Mouse (Mus musculus) megakaryocyte-erythroid progenitor cell, adult 5-6 weeks (primary cell): ENCODE measurements around the gene C87436. TPM values are rescaled to one million over a fixed set of nuclear protein-coding genes. Genes with fewer than 3 reads are reported as not detected.
"Not testable (repeated sequence)": the region's sequence is repeated elsewhere in the genome, so short reads cannot be mapped to it uniquely, and the experiment has no call there.

Source experiments
- ATAC-seq: replicated peaks from 2 replicates; pipeline ENCODE4 v1.8.0; 2016; ENCODE audit warnings: mild to moderate bottlenecking, inconsistent platforms; ENCODE audit not compliant: severe bottlenecking, poor library complexity, low FRiP score, low TSS enrichment
- total RNA-seq, 2 experiments: library from RNA; stranded (forward) in 1 of 2; stranded (reverse) in 1 of 2; fragments of 200-1000, 215-1000 nt in 1 of 2; fragments of >200 nt in 1 of 2; fragmentation: Nextera tagmentation in 1 of 2; gene quantifications; 2 replicates each; pipeline ENCODE4 v1.2.3; 2014 to 2017

Gene C87436
- total RNA-seq, 2 experiments from 2014 or later: 21.9 to 33.8 TPM

- no peak for ATAC-seq
Measured at GRCm38 (mm10) chr6:86476931-86477330, 38.8 kb downstream of the C87436 start.

GRCm38 (mm10) chr6:86479311-86479710 lies 41.1 kb downstream of the C87436 start:
- ATAC-seq: no peak

GRCm38 (mm10) chr6:86479816-86480188 lies 41.6 kb downstream of the C87436 start:
- ATAC-seq: no peak

- ATAC-seq: peak; percentile 56; the same call in 1 of the 2 replicates
Measured at GRCm38 (mm10) chr6:86480189-86480831, 42.1 kb downstream of the C87436 start.

- no peak for ATAC-seq
Measured at GRCm38 (mm10) chr6:86481871-86482270, 43.7 kb downstream of the C87436 start.

GRCm38 (mm10) chr6:86485943-86486640 lies 47.9 kb downstream of the C87436 start:
- no peak for ATAC-seq

GRCm38 (mm10) chr6:86487358-86488148 lies 49.4 kb downstream of the C87436 start:
- ATAC-seq: peak; percentile 86

- peak; percentile 27 for ATAC-seq
Measured at GRCm38 (mm10) chr6:86488149-86488485, 49.9 kb downstream of the C87436 start.

- no peak for ATAC-seq
Measured at GRCm38 (mm10) chr6:86489945-86490344, 51.8 kb downstream of the C87436 start.

GRCm38 (mm10) chr6:86490413-86490812 lies 52.2 kb downstream of the C87436 start:
- not testable (repeated sequence) for ATAC-seq

GRCm38 (mm10) chr6:86493469-86494263 lies 55.5 kb downstream of the C87436 start:
- peak; percentile 28 for ATAC-seq

GRCm38 (mm10) chr6:86494767-86495166 lies 56.6 kb downstream of the C87436 start:
- no peak for ATAC-seq

- ATAC-seq: no peak
Measured at GRCm38 (mm10) chr6:86495661-86496060, 57.5 kb downstream of the C87436 start.

- no peak for ATAC-seq
Measured at GRCm38 (mm10) chr6:86496127-86496526, 58.0 kb downstream of the C87436 start.

GRCm38 (mm10) chr6:86496585-86496984 lies 58.4 kb downstream of the C87436 start:
- no peak for ATAC-seq

GRCm38 (mm10) chr6:86497071-86497815 lies 59.1 kb downstream of the C87436 start:
- ATAC-seq: peak; percentile 28; the same call in 1 of the 2 replicates

GRCm38 (mm10) chr6:86497942-86498732 lies 60.0 kb downstream of the C87436 start:
- ATAC-seq: no peak

GRCm38 (mm10) chr6:86499571-86500109 lies 61.5 kb downstream of the C87436 start:
- no peak for ATAC-seq
